Comparison of ENCODE assay signal across 15 mouse cellular contexts in genomic region chr2:66019235-66019634, GRCm38 (mm10).
DNase-seq lines count a peak whose midpoint lies in the region; ATAC-seq and TF ChIP-seq lines count a peak whose summit lies in the region.
"Had no signal": no experiment of that assay in that cellular context is flagged by ENCODE, and none has a peak within 500 bp of the region (broad histone marks: within the 10 kb centered on the region; RNA-seq: fewer than 3 reads in every experiment).

No protein-coding gene starts in this region.

- WGBS in hindbrain, embryonic 14.5 days = 86% methylated on average over 19 of the region's 19 CpGs
- 87% methylated on average over 19 of the region's 19 CpGs for WGBS in hindbrain, postnatal 0 days
- WGBS in midbrain, embryonic 14.5 days = 91% methylated on average over 19 of the region's 19 CpGs
- 95% methylated on average over 19 of the region's 19 CpGs for WGBS in midbrain, embryonic 11.5 days

- no peak overlapping the region for H3K4me3 ChIP-seq in hindbrain, embryonic 14.5 days (replicated peaks; ENCODE audit: low read length)
- no peak overlapping the region for H3K4me3 ChIP-seq in hindbrain, postnatal 0 days (ENCODE audit: low read length)
- no peak overlapping the region for H3K4me3 ChIP-seq in midbrain, embryonic 14.5 days (replicated peaks; ENCODE audit: low read depth, low read length)
- no peak overlapping the region for H3K4me3 ChIP-seq in midbrain, embryonic 11.5 days (ENCODE audit: low read depth, low read length)
- H3K4me3 ChIP-seq: embryonic facial prominence, embryonic 10.5 days; forebrain, embryonic 13.5 days; heart, embryonic 12.5 days had no signal

- H3K9ac ChIP-seq in hindbrain, embryonic 14.5 days = no peak overlapping the region
- H3K9ac ChIP-seq in hindbrain, postnatal 0 days (replicated peaks; ENCODE audit: low read length) = no peak overlapping the region
- no peak overlapping the region for H3K9ac ChIP-seq in midbrain, embryonic 14.5 days (replicated peaks; ENCODE audit: low read length)
- H3K9ac ChIP-seq in midbrain, embryonic 11.5 days (ENCODE audit: low read length) = no peak overlapping the region
- H3K9ac ChIP-seq: forebrain, embryonic 13.5 days; forebrain, postnatal 0 days; heart, embryonic 12.5 days had no signal

- no peak for TF ChIP-seq CTCF in hindbrain, postnatal 0 days (IDR thresholded peaks at IDR 0.05; ENCODE audit: low read depth)

- no peaks in the 10 kb centered on the region for H3K9me3 ChIP-seq in hindbrain, embryonic 14.5 days (ENCODE audit: control insufficient read depth, low read length)
- H3K9me3 ChIP-seq in hindbrain, postnatal 0 days (ENCODE audit: low read length) = no peaks in the 10 kb centered on the region
- H3K9me3 ChIP-seq in midbrain, embryonic 14.5 days (ENCODE audit: control insufficient read depth, low read length) = no peaks in the 10 kb centered on the region
- no peaks in the 10 kb centered on the region for H3K9me3 ChIP-seq in midbrain, embryonic 11.5 days (ENCODE audit: control insufficient read depth, low read length)
- H3K9me3 ChIP-seq: embryonic facial prominence, embryonic 10.5 days; forebrain, embryonic 13.5 days; heart, embryonic 12.5 days had no signal

- no peak for ATAC-seq in hindbrain, embryonic 14.5 days (ENCODE audit: low FRiP score)
- ATAC-seq in hindbrain, postnatal 0 days = no peak
- no peak for ATAC-seq in midbrain, embryonic 14.5 days (ENCODE audit: low FRiP score, low TSS enrichment)
- ATAC-seq in midbrain, embryonic 11.5 days (ENCODE audit: low FRiP score) = no peak
- ATAC-seq: forebrain, embryonic 13.5 days; forebrain, postnatal 0 days had no signal

- H3K27ac ChIP-seq in hindbrain, embryonic 14.5 days = peak overlapping the region; percentile 60
- no peak overlapping the region for H3K27ac ChIP-seq in hindbrain, postnatal 0 days
- H3K27ac ChIP-seq in midbrain, embryonic 14.5 days (replicated peaks; ENCODE audit: low read depth, low read length) = peak overlapping the region; percentile 22; the same call in 1 of the 2 replicates
- no peak overlapping the region for H3K27ac ChIP-seq in midbrain, embryonic 11.5 days (ENCODE audit: low read depth, low read length)
- H3K27ac ChIP-seq: embryonic facial prominence, embryonic 10.5 days; forebrain, embryonic 13.5 days had no signal

- H3K36me3 ChIP-seq in hindbrain, embryonic 14.5 days (replicated peaks; ENCODE audit: control insufficient read depth, insufficient read depth) = peaks cover 47% of the 10 kb centered on the region
- peaks cover 20% of the 10 kb centered on the region; the same call in 1 of the 2 replicates for H3K36me3 ChIP-seq in hindbrain, postnatal 0 days (ENCODE audit: insufficient read depth, low read length)
- H3K36me3 ChIP-seq in midbrain, embryonic 14.5 days (ENCODE audit: control insufficient read depth, insufficient read depth, low read length) = peaks cover 37% of the 10 kb centered on the region
- peaks cover 9% of the 10 kb centered on the region; the same call in 1 of the 2 replicates for H3K36me3 ChIP-seq in midbrain, embryonic 11.5 days (ENCODE audit: control insufficient read depth, insufficient read depth, low read length)
- H3K36me3 ChIP-seq: heart, embryonic 12.5 days had no signal

- DNase-seq in hindbrain, embryonic 14.5 days (ENCODE audit: low spot score) = no peak
- no peak for DNase-seq in hindbrain, postnatal 0 days (ENCODE audit: low spot score)
- DNase-seq in midbrain, embryonic 14.5 days = no peak
- no peak for DNase-seq in midbrain, embryonic 11.5 days (ENCODE audit: low spot score, missing footprints)
- DNase-seq in retina, postnatal 1 day = peak; percentile 45
- DNase-seq in retina, embryonic 14.5 days (ENCODE audit: low spot score) = no peak
- DNase-seq: adrenal gland, adult 2 months; adrenal gland, postnatal 25 days; cerebellum, adult 2 months; cerebellum, postnatal 10 days; forebrain, postnatal 0 days; gastrocnemius, postnatal 14 days had no signal

- H3K27me3 ChIP-seq in hindbrain, embryonic 14.5 days (ENCODE audit: control insufficient read depth, insufficient read depth, low read length) = no peaks in the 10 kb centered on the region
- no peaks in the 10 kb centered on the region for H3K27me3 ChIP-seq in hindbrain, postnatal 0 days (ENCODE audit: insufficient read depth, low read length)
- H3K27me3 ChIP-seq in midbrain, embryonic 14.5 days (ENCODE audit: control insufficient read depth, insufficient read depth, low read length) = no peaks in the 10 kb centered on the region
- H3K27me3 ChIP-seq in midbrain, embryonic 11.5 days (ENCODE audit: control insufficient read depth, insufficient read depth, low read length) = no peaks in the 10 kb centered on the region
- H3K27me3 ChIP-seq: forebrain, embryonic 13.5 days; heart, embryonic 12.5 days had no signal

- H3K4me1 ChIP-seq in hindbrain, embryonic 14.5 days (replicated peaks; ENCODE audit: control insufficient read depth, insufficient read depth, low read length) = peaks cover 8% of the 10 kb centered on the region; the same call in 1 of the 2 replicates
- no peaks in the 10 kb centered on the region for H3K4me1 ChIP-seq in hindbrain, postnatal 0 days (ENCODE audit: insufficient read depth, low read length)
- no peaks in the 10 kb centered on the region for H3K4me1 ChIP-seq in midbrain, embryonic 14.5 days (ENCODE audit: control insufficient read depth, insufficient read depth, low read length)
- no peaks in the 10 kb centered on the region for H3K4me1 ChIP-seq in midbrain, embryonic 11.5 days (ENCODE audit: control insufficient read depth, insufficient read depth, low read length)
- H3K4me1 ChIP-seq: embryonic facial prominence, embryonic 10.5 days; forebrain, embryonic 13.5 days; heart, embryonic 12.5 days had no signal

- no peak overlapping the region for H3K4me2 ChIP-seq in hindbrain, embryonic 14.5 days (replicated peaks)
- no peak overlapping the region for H3K4me2 ChIP-seq in hindbrain, postnatal 0 days (ENCODE audit: low read depth, low read length)
- H3K4me2 ChIP-seq in midbrain, embryonic 14.5 days (ENCODE audit: low read length) = no peak overlapping the region
- no peak overlapping the region for H3K4me2 ChIP-seq in midbrain, embryonic 11.5 days
- H3K4me2 ChIP-seq: forebrain, embryonic 13.5 days; heart, embryonic 12.5 days had no signal

Comparison
In these comparisons a context has a peak if more than half of its experiments do, and no peak if none do; other contexts are left out.
1. H3K27ac ChIP-seq: peak in hindbrain, embryonic 14.5 days (single experiment) and midbrain, embryonic 14.5 days (single experiment); none in hindbrain, postnatal 0 days (single experiment) and midbrain, embryonic 11.5 days (single experiment).